Mouse (Mus musculus): ENCODE data around the gene Arl4c. TPM values are rescaled to one million over a fixed set of nuclear protein-coding genes. Genes with fewer than 3 reads are reported as not detected.
"Not testable (repeated sequence)": the region's sequence is repeated elsewhere in the genome, so short reads cannot be mapped to it uniquely, and the experiment has no call there.

Arl4c gene
- polyA plus RNA-seq, 1 experiment from 2014 or later: 49.8 TPM

DNA sequence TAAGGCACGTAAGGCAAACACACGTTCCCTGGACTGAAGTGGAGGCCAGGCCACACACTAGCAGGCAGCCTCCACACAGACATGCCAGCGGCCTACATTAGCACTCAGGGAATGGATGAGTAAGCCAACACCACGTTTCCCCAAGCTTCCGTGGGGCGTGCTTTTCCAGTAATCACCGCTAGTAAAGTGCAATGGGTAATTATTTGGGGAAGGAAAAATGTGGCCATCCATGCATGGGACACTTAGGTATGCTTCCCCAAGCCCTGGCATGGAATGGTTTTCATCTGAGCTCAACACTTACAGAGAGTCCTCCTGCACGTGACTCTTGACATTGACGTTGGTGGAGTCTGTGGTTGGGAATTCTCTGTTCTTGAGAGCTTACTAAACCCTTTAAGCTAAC is 50.4 kb downstream of the Arl4c start:
- ATAC-seq (ENCODE audit: low FRiP score): no peak
- no peak overlapping the region for H3K9ac ChIP-seq
- no peak overlapping the region for H3K27ac ChIP-seq
- H3K27me3 ChIP-seq: no peaks in the 10 kb centered on the region
- H3K4me2 ChIP-seq (replicated peaks): no peak overlapping the region
- H3K9me3 ChIP-seq (replicated peaks): no peaks in the 10 kb centered on the region
- 85% methylated on average over 9 of the region's 9 CpGs for WGBS
- no peaks in the 10 kb centered on the region for H3K4me1 ChIP-seq
- H3K4me3 ChIP-seq: no peak overlapping the region
- no peaks in the 10 kb centered on the region for H3K36me3 ChIP-seq

- ATAC-seq (ENCODE audit: low FRiP score): no peak
- H3K4me3 ChIP-seq: no peak overlapping the region
- no peaks in the 10 kb centered on the region for H3K27me3 ChIP-seq
- no peak overlapping the region for H3K27ac ChIP-seq
- H3K4me2 ChIP-seq (replicated peaks): no peak overlapping the region
- H3K9me3 ChIP-seq (replicated peaks): no peaks in the 10 kb centered on the region
- no peaks in the 10 kb centered on the region for H3K4me1 ChIP-seq
- no peaks in the 10 kb centered on the region for H3K36me3 ChIP-seq
- 93% methylated on average over 4 of the region's 4 CpGs for WGBS
- no peak overlapping the region for H3K9ac ChIP-seq
Measured at GRCm38 (mm10) chr1:88648742-88649141, 53.3 kb downstream of the Arl4c start.

DNA sequence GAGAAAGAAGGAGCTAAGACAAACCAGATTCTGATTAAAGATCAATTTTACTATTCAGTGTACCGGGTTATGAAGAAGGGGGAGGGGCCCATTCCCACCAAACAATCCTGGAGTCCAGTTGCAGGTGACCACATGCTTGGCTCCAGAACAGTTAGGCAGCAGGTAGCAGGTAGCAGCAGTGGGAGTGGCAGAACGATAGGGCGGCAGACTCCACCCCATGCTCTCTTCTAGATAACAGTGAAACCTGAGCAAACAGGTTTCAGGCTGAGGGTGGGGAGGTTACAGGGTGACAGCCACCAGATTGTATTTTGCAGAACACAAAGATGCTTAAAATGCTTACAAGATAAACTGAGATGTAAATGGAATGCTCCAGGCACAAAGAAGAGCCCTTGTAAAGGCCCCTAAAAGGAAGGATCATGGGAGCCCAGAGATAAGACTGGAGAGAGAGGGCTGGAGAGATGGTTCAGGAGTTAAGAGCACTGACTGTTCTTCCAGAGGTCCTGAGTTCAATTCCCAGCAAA is 56.4 kb downstream of the Arl4c start:
- 0 out of 2 replicates have a peak, but pooled peaks cover 3% of the 10 kb centered on the region for H3K27me3 ChIP-seq
- no peak overlapping the region for H3K27ac ChIP-seq
- H3K4me1 ChIP-seq: peaks cover 8% of the 10 kb centered on the region
- no peaks in the 10 kb centered on the region for H3K9me3 ChIP-seq (replicated peaks)
- H3K9ac ChIP-seq: no peak overlapping the region
- no peak overlapping the region for H3K4me2 ChIP-seq (replicated peaks)
- ATAC-seq (ENCODE audit: low FRiP score): no peak
- H3K36me3 ChIP-seq: no peaks in the 10 kb centered on the region
- no peak overlapping the region for H3K4me3 ChIP-seq
- whole genome bisulfite sequencing: 80% methylated on average over 3 of the region's 3 CpGs

- Histone ChIP-seq H3K9me3 (replicated peaks) (no peaks in the 10 kb centered on the region), H3K4me3 (no peak overlapping the region), H3K4me1 (peaks cover 15% of the 10 kb centered on the region), H3K36me3 (no peaks in the 10 kb centered on the region), H3K9ac (no peak overlapping the region), H3K4me2 (replicated peaks) (no peak overlapping the region), H3K27ac (no peak overlapping the region), H3K27me3 (0 out of 2 replicates have a peak, but pooled peaks cover 3% of the 10 kb centered on the region)
- no peak for ATAC-seq (ENCODE audit: low FRiP score)
- 89% methylated on average over 5 of the region's 5 CpGs for WGBS
Measured at GRCm38 (mm10) chr1:88644417-88644816, 57.6 kb downstream of the Arl4c start.

GRCm38 (mm10) chr1:88643181-88643823 is 58.7 kb downstream of the Arl4c start:
- no peaks in the 10 kb centered on the region for H3K9me3 ChIP-seq (replicated peaks)
- H3K27me3 ChIP-seq: 0 out of 2 replicates have a peak, but pooled peaks cover 3% of the 10 kb centered on the region
- H3K4me3 ChIP-seq: no peak overlapping the region
- H3K36me3 ChIP-seq: no peaks in the 10 kb centered on the region
- H3K27ac ChIP-seq: no peak overlapping the region
- peaks cover 20% of the 10 kb centered on the region for H3K4me1 ChIP-seq
- H3K9ac ChIP-seq: no peak overlapping the region
- WGBS: 42% methylated on average over 5 of the region's 5 CpGs
- H3K4me2 ChIP-seq (replicated peaks): no peak overlapping the region
- no peak for ATAC-seq (ENCODE audit: low FRiP score)

- Histone ChIP-seq H3K9ac (no peak overlapping the region), H3K27me3 (0 out of 2 replicates have a peak, but pooled peaks cover 3% of the 10 kb centered on the region), H3K4me1 (peaks cover 20% of the 10 kb centered on the region), H3K9me3 (replicated peaks) (no peaks in the 10 kb centered on the region), H3K36me3 (no peaks in the 10 kb centered on the region), H3K4me3 (no peak overlapping the region), H3K27ac (no peak overlapping the region), H3K4me2 (replicated peaks) (no peak overlapping the region)
- no peak for ATAC-seq (ENCODE audit: low FRiP score)
- WGBS: 85% methylated on average over 4 of the region's 4 CpGs
Measured at GRCm38 (mm10) chr1:88642735-88643134, 59.3 kb downstream of the Arl4c start.

GRCm38 (mm10) chr1:88641678-88642215 is 60.3 kb downstream of the Arl4c start:
- peaks cover 20% of the 10 kb centered on the region for H3K4me1 ChIP-seq
- H3K4me2 ChIP-seq (replicated peaks): no peak overlapping the region
- 0 out of 2 replicates have a peak, but pooled peaks cover 3% of the 10 kb centered on the region for H3K27me3 ChIP-seq
- no peak overlapping the region for H3K27ac ChIP-seq
- ATAC-seq (ENCODE audit: low FRiP score): no peak
- H3K36me3 ChIP-seq: no peaks in the 10 kb centered on the region
- no peak overlapping the region for H3K4me3 ChIP-seq
- H3K9me3 ChIP-seq (replicated peaks): no peaks in the 10 kb centered on the region
- H3K9ac ChIP-seq: no peak overlapping the region
- 57% methylated on average over 2 of the region's 2 CpGs for WGBS

DNA sequence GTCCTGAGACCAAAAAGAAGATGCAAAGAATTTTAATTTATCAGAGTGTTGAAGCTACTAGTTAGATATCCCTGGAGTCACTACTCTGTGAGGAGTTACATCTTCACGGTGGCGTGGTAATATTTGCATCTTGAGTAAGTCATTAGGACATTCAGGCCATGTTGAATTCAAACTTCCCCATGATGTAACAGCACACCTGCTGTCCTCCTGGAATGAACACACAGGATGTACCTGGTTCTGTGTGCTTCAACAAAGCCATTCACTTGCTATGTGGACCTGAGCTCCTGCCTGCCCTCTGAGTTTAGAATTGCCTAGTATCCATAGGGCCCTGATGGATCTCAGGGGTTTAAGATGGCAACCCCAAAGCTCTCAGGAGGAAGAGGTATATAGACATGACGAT is 60.8 kb downstream of the Arl4c start:
- H3K4me3 ChIP-seq: no peak overlapping the region
- peaks cover 20% of the 10 kb centered on the region for H3K4me1 ChIP-seq
- WGBS: 91% methylated on average over 3 of the region's 3 CpGs
- ATAC-seq (ENCODE audit: low FRiP score): no peak
- no peak overlapping the region for H3K4me2 ChIP-seq (replicated peaks)
- H3K27ac ChIP-seq: no peak overlapping the region
- H3K36me3 ChIP-seq: no peaks in the 10 kb centered on the region
- H3K9ac ChIP-seq: no peak overlapping the region
- 0 out of 2 replicates have a peak, but pooled peaks cover 3% of the 10 kb centered on the region for H3K27me3 ChIP-seq
- no peaks in the 10 kb centered on the region for H3K9me3 ChIP-seq (replicated peaks)

GRCm38 (mm10) chr1:88639432-88640281 is 62.4 kb downstream of the Arl4c start:
- Histone ChIP-seq H3K4me2 (replicated peaks) (no peak overlapping the region), H3K36me3 (no peaks in the 10 kb centered on the region), H3K27me3 (0 out of 2 replicates have a peak, but pooled peaks cover 3% of the 10 kb centered on the region), H3K9ac (no peak overlapping the region), H3K9me3 (replicated peaks) (no peaks in the 10 kb centered on the region), H3K27ac (no peak overlapping the region; the same call in 1 of the 2 replicates), H3K4me3 (no peak overlapping the region), H3K4me1 (peaks cover 20% of the 10 kb centered on the region)
- WGBS: 24% methylated on average over 10 of the region's 10 CpGs
- no peak for ATAC-seq (ENCODE audit: low FRiP score)

- Histone ChIP-seq H3K9me3 (replicated peaks) (no peaks in the 10 kb centered on the region), H3K4me3 (no peak overlapping the region), H3K9ac (no peak overlapping the region), H3K36me3 (no peaks in the 10 kb centered on the region), H3K27me3 (0 out of 2 replicates have a peak, but pooled peaks cover 3% of the 10 kb centered on the region), H3K27ac (no peak overlapping the region), H3K4me1 (peaks cover 20% of the 10 kb centered on the region), H3K4me2 (replicated peaks) (no peak overlapping the region)
- ATAC-seq (ENCODE audit: low FRiP score): no peak
- 58% methylated on average over 4 of the region's 4 CpGs for WGBS
Measured at GRCm38 (mm10) chr1:88638622-88639021, 63.4 kb downstream of the Arl4c start.

- H3K4me2 ChIP-seq (replicated peaks): not testable (repeated sequence)
Measured at GRCm38 (mm10) chr1:88636579-88637161, 65.4 kb downstream of the Arl4c start.

DNA sequence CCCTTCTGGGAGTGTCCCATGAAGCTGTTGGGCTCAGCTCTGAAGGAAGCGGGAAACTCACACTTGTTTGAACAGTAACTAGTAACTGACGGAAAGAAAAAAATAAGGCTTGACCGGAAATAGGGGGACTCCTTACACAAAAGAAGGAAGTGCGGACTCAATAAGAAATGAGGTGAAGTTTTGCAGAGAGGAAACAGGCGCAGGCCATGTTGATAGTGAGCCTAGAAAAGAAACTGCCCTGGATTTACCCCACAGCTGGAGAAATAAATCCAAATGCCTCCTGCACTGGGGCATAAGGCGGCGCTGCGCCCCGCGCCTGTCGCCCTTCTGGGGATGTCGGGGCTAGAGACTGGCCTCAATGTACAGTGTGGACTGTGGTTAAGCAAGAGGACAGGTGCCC is 66.4 kb downstream of the Arl4c start:
- H3K4me2 ChIP-seq (replicated peaks): no peak overlapping the region
- H3K36me3 ChIP-seq: no peaks in the 10 kb centered on the region
- 88% methylated on average over 12 of the region's 12 CpGs for WGBS
- H3K9me3 ChIP-seq (replicated peaks): no peaks in the 10 kb centered on the region
- no peak for ATAC-seq (ENCODE audit: low FRiP score)
- H3K27me3 ChIP-seq: no peaks in the 10 kb centered on the region
- no peak overlapping the region for H3K9ac ChIP-seq
- no peak overlapping the region for H3K27ac ChIP-seq
- H3K4me3 ChIP-seq: no peak overlapping the region
- peaks cover 12% of the 10 kb centered on the region for H3K4me1 ChIP-seq

More at GRCm38 (mm10) chr1:88636579-88637161, 65.4 kb downstream of the Arl4c start:
- peaks cover 12% of the 10 kb centered on the region for H3K4me1 ChIP-seq
- not testable (repeated sequence) for H3K36me3 ChIP-seq; H3K27me3 ChIP-seq; H3K4me3 ChIP-seq; H3K9me3 ChIP-seq (replicated peaks); H3K27ac ChIP-seq; ATAC-seq (ENCODE audit: low FRiP score); H3K9ac ChIP-seq
- 72% methylated on average over 2 of the region's 2 CpGs for WGBS
